Mouse (Mus musculus) embryonic facial prominence, embryonic 15.5 days (tissue): ENCODE measurements at regions not wholly inside any gene's neighbourhood (a gene's known extent, or its start where the extent isn't known, plus 50 kb on each side); places are given as distances from the start of the nearest gene placed in this dataset.

Experiments used
- ATAC-seq: fragments of 200-750 bp; cut with Nextera tagmentation; 2 replicates; pipeline ENCODE4 v1.8.0; 2017; ENCODE audit warnings: low read depth, moderate TSS enrichment; ENCODE audit not compliant: insufficient number of reproducible peaks, low FRiP score, low TSS enrichment
- H3K27ac ChIP-seq: fragments of 300-500 bp; sonication (generic); replicated peaks from 2 replicates; pipeline ENCODE4 v1.5.1; 2015; ENCODE audit warnings: mild to moderate bottlenecking, inconsistent platforms
- H3K27me3 ChIP-seq: fragments of 300-500 bp; sonication (generic); 2 replicates; pipeline ENCODE4 v1.6.1; 2015; ENCODE audit warnings: inconsistent platforms
- H3K36me3 ChIP-seq: fragments of 300-500 bp; sonication (generic); 2 replicates; pipeline ENCODE4 v1.6.1; 2015; ENCODE audit warnings: mild to moderate bottlenecking, inconsistent platforms
- H3K4me1 ChIP-seq: fragments of 300-500 bp; sonication (generic); 2 replicates; pipeline ENCODE4 v1.6.1; 2015; ENCODE audit warnings: inconsistent platforms
- H3K4me2 ChIP-seq: fragments of 300-500 bp; sonication (generic); replicated peaks from 2 replicates; pipeline ENCODE4 v1.6.1; 2015; ENCODE audit warnings: mild to moderate bottlenecking, inconsistent platforms
- H3K4me3 ChIP-seq: fragments of 300-500 bp; sonication (generic); replicated peaks from 2 replicates; pipeline ENCODE4 v1.5.1; 2015; ENCODE audit warnings: mild to moderate bottlenecking, inconsistent platforms
- H3K9ac ChIP-seq: fragments of 300-500 bp; sonication (generic); 2 replicates; pipeline ENCODE4 v1.6.1; 2015; ENCODE audit warnings: inconsistent platforms
- H3K9me3 ChIP-seq: fragments of 300-500 bp; sonication (generic); replicated peaks from 2 replicates; pipeline ENCODE4 v1.6.1; 2016; ENCODE audit warnings: inconsistent platforms
- WGBS: fragments of 180-500 bp; shearing (Covaris S2); methylation state at CpG from one replicate; pipeline ENCODE4 v1.1.7; 2015; 5-methylcytosine and 5-hydroxymethylcytosine counted together

DNA sequence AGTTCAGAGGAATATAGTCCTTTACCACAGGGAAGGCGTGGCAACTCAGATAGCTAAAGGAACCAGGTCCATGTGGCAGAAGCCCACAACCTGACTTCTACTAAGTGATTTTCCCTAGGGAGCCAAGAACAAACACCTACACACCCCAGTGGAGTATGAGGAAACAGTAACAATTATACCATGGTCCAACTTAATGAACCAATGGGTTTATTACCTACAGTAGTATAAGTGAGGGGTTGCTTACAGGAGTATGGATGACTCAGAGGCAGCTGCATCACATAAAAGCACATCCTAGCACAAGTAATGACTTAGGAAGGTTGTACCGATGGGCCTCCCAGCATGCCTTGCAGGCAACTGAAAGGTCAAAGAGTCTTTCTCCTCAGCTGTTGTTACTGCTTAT is 98.7 kb upstream of the Cul1 start:
- Histone ChIP-seq H3K36me3 (no peaks in the 10 kb centered on the region), H3K9ac (no peak overlapping the region), H3K27me3 (no peaks in the 10 kb centered on the region), H3K4me1 (no peaks in the 10 kb centered on the region), H3K4me3 (no peak overlapping the region), H3K4me2 (no peak overlapping the region), H3K9me3 (no peaks in the 10 kb centered on the region), H3K27ac (no peak overlapping the region)
- no peak for ATAC-seq
- WGBS, result 92% methylated on average over 2 of the region's 2 CpGs

GRCm38 (mm10) chr6:47355500-47355899 is 97.7 kb upstream of the Cul1 start:
- 69% methylated on average over 7 of the region's 7 CpGs for WGBS

GRCm38 (mm10) chr6:47356500-47356899 is 96.7 kb upstream of the Cul1 start:
- Histone ChIP-seq H3K9ac (no peak overlapping the region), H3K4me3 (no peak overlapping the region), H3K36me3 (no peaks in the 10 kb centered on the region), H3K9me3 (no peaks in the 10 kb centered on the region), H3K4me2 (no peak overlapping the region), H3K27me3 (no peaks in the 10 kb centered on the region), H3K27ac (no peak overlapping the region), H3K4me1 (no peaks in the 10 kb centered on the region)
- WGBS, result 76% methylated on average over 7 of the region's 7 CpGs
- no peak for ATAC-seq

More at GRCm38 (mm10) chr6:47355500-47355899, 97.7 kb upstream of the Cul1 start:
- no peaks in the 10 kb centered on the region for H3K36me3 ChIP-seq
- no peaks in the 10 kb centered on the region for H3K27me3 ChIP-seq
- H3K4me1 ChIP-seq, result no peaks in the 10 kb centered on the region
- no peak for ATAC-seq
- no peak overlapping the region for H3K27ac ChIP-seq
- no peak overlapping the region for H3K4me3 ChIP-seq
- no peak overlapping the region for H3K4me2 ChIP-seq
- no peak overlapping the region for H3K9ac ChIP-seq
- H3K9me3 ChIP-seq, result no peaks in the 10 kb centered on the region

DNA sequence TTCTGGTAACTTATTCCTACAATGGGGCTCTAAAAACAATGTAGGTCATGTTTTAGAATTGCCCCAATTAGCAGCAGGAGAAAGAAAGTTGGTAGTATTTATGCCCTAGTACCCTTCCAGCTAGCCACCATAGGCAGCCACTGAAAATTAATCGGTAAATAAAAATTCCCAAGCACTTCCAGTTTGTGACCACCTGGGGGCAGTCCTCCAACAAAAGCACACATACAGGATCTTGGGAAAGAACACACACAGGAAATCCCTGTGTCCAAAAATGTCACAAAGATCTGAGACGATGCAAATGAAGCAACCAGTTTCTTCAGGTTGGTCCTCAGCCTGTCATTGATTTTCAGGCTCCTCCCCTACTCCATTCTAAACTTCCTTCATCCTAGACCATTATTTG is 94.5 kb upstream of the Cul1 start:
- no peaks in the 10 kb centered on the region for H3K9me3 ChIP-seq
- H3K4me1 ChIP-seq, result no peaks in the 10 kb centered on the region
- H3K9ac ChIP-seq, result no peak overlapping the region
- H3K36me3 ChIP-seq, result no peaks in the 10 kb centered on the region
- no peak overlapping the region for H3K4me2 ChIP-seq
- no peak overlapping the region for H3K4me3 ChIP-seq
- 41% methylated on average over 2 of the region's 2 CpGs for WGBS
- H3K27me3 ChIP-seq, result no peaks in the 10 kb centered on the region
- ATAC-seq, result no peak
- no peak overlapping the region for H3K27ac ChIP-seq

DNA sequence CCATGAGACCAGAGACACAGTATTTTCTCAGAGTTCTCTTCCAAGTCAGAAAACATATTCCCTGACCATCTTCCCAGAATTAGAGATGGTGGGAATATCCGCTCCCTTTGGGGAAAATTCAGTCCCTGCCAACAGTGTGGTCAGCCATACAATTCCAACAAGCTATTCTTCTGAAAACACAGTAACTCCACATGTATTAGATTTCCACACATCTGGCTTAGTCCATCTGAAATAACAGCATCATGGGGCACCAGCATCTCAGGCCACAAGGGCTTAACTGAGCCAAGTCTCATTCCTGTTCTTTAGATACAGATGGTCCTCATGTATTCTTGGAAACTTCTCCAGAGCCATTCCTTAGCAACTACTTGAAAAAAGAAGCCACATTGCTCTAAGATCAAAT is 89.2 kb upstream of the Cul1 start:
- H3K27ac ChIP-seq, result no peak overlapping the region
- no peak overlapping the region for H3K9ac ChIP-seq
- H3K4me1 ChIP-seq, result peaks cover 12% of the 10 kb centered on the region; the same call in 1 of the 2 replicates
- no peaks in the 10 kb centered on the region for H3K9me3 ChIP-seq
- H3K4me2 ChIP-seq, result no peak overlapping the region
- 53% methylated on average over 1 of the region's 1 CpGs for WGBS
- peak; percentile 73 for ATAC-seq
- no peaks in the 10 kb centered on the region for H3K36me3 ChIP-seq
- no peaks in the 10 kb centered on the region for H3K27me3 ChIP-seq
- no peak overlapping the region for H3K4me3 ChIP-seq

DNA sequence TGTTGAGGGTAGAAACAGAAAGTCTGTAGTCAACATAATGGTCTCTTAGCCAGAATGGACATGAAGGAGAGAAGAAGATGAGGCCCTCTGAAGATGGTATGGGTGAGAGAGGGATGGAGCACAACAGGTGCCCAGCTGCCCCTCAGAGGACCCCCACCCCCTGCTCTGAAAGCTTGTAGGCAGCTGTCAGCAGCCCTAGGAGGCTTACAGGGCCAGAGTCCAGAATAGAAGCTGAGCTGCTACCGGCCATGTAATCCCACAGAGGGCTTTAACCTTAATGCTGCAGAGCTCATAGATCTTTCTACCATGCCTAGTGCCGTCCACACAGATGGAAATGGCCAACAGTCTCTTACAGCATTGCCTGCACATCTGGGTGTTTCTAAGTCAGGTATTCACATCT is 88.6 kb upstream of the Cul1 start:
- 65% methylated on average over 2 of the region's 2 CpGs for WGBS
- no peaks in the 10 kb centered on the region for H3K9me3 ChIP-seq
- 0 out of 2 replicates have a peak, but pooled peaks have one; percentile 37 for ATAC-seq

GRCm38 (mm10) chr6:47365651-47366645 is 87.2 kb upstream of the Cul1 start:
- Histone ChIP-seq H3K4me1 (peaks cover 12% of the 10 kb centered on the region; the same call in 1 of the 2 replicates), H3K4me3 (no peak overlapping the region), H3K27me3 (no peaks in the 10 kb centered on the region), H3K27ac (no peak overlapping the region), H3K9ac (no peak overlapping the region), H3K4me2 (no peak overlapping the region), H3K9me3 (no peaks in the 10 kb centered on the region), H3K36me3 (no peaks in the 10 kb centered on the region)
- WGBS, result 47% methylated on average over 5 of the region's 5 CpGs
- no peak; the same call in 1 of the 2 replicates for ATAC-seq

More for the DNA sequence above, 88.6 kb upstream of the Cul1 start:
- Histone ChIP-seq H3K27ac (peak overlapping the region; percentile 13; the same call in 1 of the 2 replicates), H3K9ac (no peak overlapping the region), H3K4me1 (peaks cover 12% of the 10 kb centered on the region; the same call in 1 of the 2 replicates), H3K4me2 (no peak overlapping the region), H3K4me3 (no peak overlapping the region), H3K36me3 (no peaks in the 10 kb centered on the region), H3K27me3 (no peaks in the 10 kb centered on the region)

GRCm38 (mm10) chr6:47367461-47367860 is 85.7 kb upstream of the Cul1 start:
- WGBS, result 33% methylated on average over 2 of the region's 2 CpGs
- Histone ChIP-seq H3K4me1 (peaks cover 12% of the 10 kb centered on the region; the same call in 1 of the 2 replicates), H3K36me3 (no peaks in the 10 kb centered on the region), H3K27ac (no peak overlapping the region), H3K4me3 (no peak overlapping the region), H3K4me2 (no peak overlapping the region), H3K9me3 (no peaks in the 10 kb centered on the region), H3K27me3 (no peaks in the 10 kb centered on the region), H3K9ac (no peak overlapping the region)
- no peak for ATAC-seq

DNA sequence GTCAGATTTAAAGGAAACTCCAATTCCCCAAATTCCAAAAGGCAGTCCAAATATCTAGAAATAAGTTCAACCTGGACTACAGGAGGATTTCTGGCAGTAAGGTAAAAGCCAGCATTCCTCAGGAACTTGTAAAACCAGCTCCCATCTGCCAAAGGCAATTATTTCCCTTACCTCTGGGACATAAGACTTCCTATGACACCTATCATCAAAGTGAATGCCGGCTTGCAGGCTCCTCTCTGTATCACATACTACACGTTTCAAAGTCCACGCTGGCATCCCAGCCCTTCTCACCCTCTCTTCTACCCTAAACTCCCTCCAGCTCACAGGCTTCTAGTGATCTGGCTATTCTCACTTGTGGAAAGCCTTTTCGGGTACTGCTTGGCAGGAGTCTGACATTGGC is 77.5 kb upstream of the Cul1 start:
- no peaks in the 10 kb centered on the region for H3K4me1 ChIP-seq
- no peak overlapping the region for H3K9ac ChIP-seq
- H3K27me3 ChIP-seq, result no peaks in the 10 kb centered on the region
- H3K9me3 ChIP-seq, result no peaks in the 10 kb centered on the region
- H3K27ac ChIP-seq, result no peak overlapping the region
- no peak overlapping the region for H3K4me3 ChIP-seq
- WGBS, result 54% methylated on average over 4 of the region's 4 CpGs
- no peak overlapping the region for H3K4me2 ChIP-seq
- no peaks in the 10 kb centered on the region for H3K36me3 ChIP-seq
- no peak for ATAC-seq

GRCm38 (mm10) chr6:47381451-47381850 is 71.7 kb upstream of the Cul1 start:
- no peaks in the 10 kb centered on the region for H3K27me3 ChIP-seq
- no peak overlapping the region for H3K27ac ChIP-seq
- no peak overlapping the region for H3K9ac ChIP-seq
- H3K36me3 ChIP-seq, result no peaks in the 10 kb centered on the region
- no peaks in the 10 kb centered on the region for H3K9me3 ChIP-seq
- no peak overlapping the region for H3K4me3 ChIP-seq
- 78% methylated on average over 2 of the region's 2 CpGs for WGBS
- no peak for ATAC-seq
- no peaks in the 10 kb centered on the region for H3K4me1 ChIP-seq
- H3K4me2 ChIP-seq, result no peak overlapping the region

DNA sequence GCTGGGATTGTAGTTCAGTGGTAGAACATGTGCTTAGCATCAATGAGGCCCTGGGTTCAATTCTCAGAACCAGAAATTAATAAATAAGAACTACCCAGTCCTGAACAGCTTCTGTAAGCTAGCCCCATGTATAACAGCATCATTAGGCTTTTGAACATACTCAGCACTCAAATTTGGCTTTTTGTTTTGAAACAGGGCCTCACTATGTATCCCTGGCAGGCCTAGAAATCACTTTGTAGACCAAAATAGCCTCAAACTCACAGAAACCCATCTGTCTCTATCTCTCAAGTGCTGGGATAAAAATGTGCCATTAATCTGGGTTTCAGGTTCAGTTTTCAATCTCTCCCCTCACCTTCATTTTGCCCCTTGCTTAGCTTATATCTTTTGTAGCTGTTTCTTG is 66.6 kb upstream of the Cul1 start:
- Histone ChIP-seq H3K27ac (no peak overlapping the region), H3K36me3 (no peaks in the 10 kb centered on the region), H3K4me3 (no peak overlapping the region), H3K9ac (no peak overlapping the region), H3K27me3 (no peaks in the 10 kb centered on the region), H3K4me2 (no peak overlapping the region), H3K4me1 (peaks cover 12% of the 10 kb centered on the region), H3K9me3 (no peaks in the 10 kb centered on the region)
- ATAC-seq, result no peak

GRCm38 (mm10) chr6:47389908-47390307 is 63.3 kb upstream of the Cul1 start:
- no peak overlapping the region for H3K4me2 ChIP-seq
- WGBS, result 39% methylated on average over 4 of the region's 4 CpGs
- peaks cover 16% of the 10 kb centered on the region for H3K4me1 ChIP-seq

More at GRCm38 (mm10) chr6:47389908-47390307, 63.3 kb upstream of the Cul1 start:
- Histone ChIP-seq H3K4me3 (no peak overlapping the region), H3K27ac (no peak overlapping the region), H3K27me3 (no peaks in the 10 kb centered on the region), H3K36me3 (no peaks in the 10 kb centered on the region), H3K9ac (no peak overlapping the region), H3K9me3 (no peaks in the 10 kb centered on the region)
- ATAC-seq, result no peak
